Mouse (Mus musculus): ENCODE data around the gene Hdgf.
A peak's percentile ranks its signal among the peaks of the same experiment; 100 is the strongest.

GRCm38 (mm10) chr3:87910573-87911141 lies 4.5 kb downstream of the Hdgf start:
- TF ChIP-seq CTCF (IDR thresholded peaks at IDR 0.05), result no peak
- TF ChIP-seq EP300 (IDR thresholded peaks at IDR 0.05), result peak; percentile 83

All from lung, postnatal 0 days (tissue).